Mouse (Mus musculus) heart, postnatal 4 days (tissue): ENCODE results near the gene Atad3a. TPM values are rescaled to one million over a fixed set of nuclear protein-coding genes. Genes with fewer than 3 reads are reported as not detected.

Experiments used
- DNase-seq: peaks from one replicate; pipeline ENCODE4 v3.0.0; 2021
- total RNA-seq, 2 experiments: library from RNA; stranded (reverse); gene quantifications; 2 replicates each; pipeline ENCODE4 v1.2.3; 2021

Atad3a gene
- total RNA-seq, 2 experiments from 2014 or later, result 82.7 to 89.7 TPM

GRCm38 (mm10) chr4:155739152-155739551 is 21.7 kb downstream of the Atad3a start:
- peak; percentile 15 for DNase-seq

- no peak for DNase-seq
Measured at GRCm38 (mm10) chr4:155738262-155738661, 22.6 kb downstream of the Atad3a start.

GRCm38 (mm10) chr4:155736421-155736820 is 24.5 kb downstream of the Atad3a start:
- DNase-seq, result no peak

GRCm38 (mm10) chr4:155735788-155736187 is 25.1 kb downstream of the Atad3a start:
- no peak for DNase-seq

GRCm38 (mm10) chr4:155734951-155735702 is 25.8 kb downstream of the Atad3a start:
- DNase-seq, result peak; percentile 46

GRCm38 (mm10) chr4:155734350-155734941 is 26.4 kb downstream of the Atad3a start, which contains the start of gene Tmem240:
TSS of gene Tmem240 (plus strand) at chr4:155734800.
- DNase-seq, result peak; percentile 88

- DNase-seq, result no peak
Measured at GRCm38 (mm10) chr4:155733267-155733666, 27.6 kb downstream of the Atad3a start.

GRCm38 (mm10) chr4:155727993-155728392 is 32.9 kb downstream of the Atad3a start:
- DNase-seq, result no peak

- peak; percentile 31 for DNase-seq
Measured at GRCm38 (mm10) chr4:155721668-155722083, 39.2 kb downstream of the Atad3a start.

GRCm38 (mm10) chr4:155710521-155711252 is 50.2 kb downstream of the Atad3a start:
- no peak for DNase-seq

- DNase-seq, result no peak
Measured at GRCm38 (mm10) chr4:155708988-155709387, 51.9 kb downstream of the Atad3a start.

- DNase-seq, result no peak
Measured at GRCm38 (mm10) chr4:155708582-155708981, 52.3 kb downstream of the Atad3a start.

- DNase-seq, result no peak
Measured at GRCm38 (mm10) chr4:155705592-155705929, 55.3 kb downstream of the Atad3a start.

GRCm38 (mm10) chr4:155704721-155705591 is 55.9 kb downstream of the Atad3a start, which contains the start of gene Ssu72:
TSS of gene Ssu72 (plus strand) at chr4:155704800.
- peak; percentile 94 for DNase-seq

- no peak for DNase-seq
Measured at GRCm38 (mm10) chr4:155703425-155703929, 57.4 kb downstream of the Atad3a start.

- DNase-seq, result no peak
Measured at GRCm38 (mm10) chr4:155700425-155700824, 60.5 kb downstream of the Atad3a start.

GRCm38 (mm10) chr4:155696261-155697255 is 64.3 kb downstream of the Atad3a start:
- no peak for DNase-seq

- DNase-seq, result no peak
Measured at GRCm38 (mm10) chr4:155695531-155696062, 65.3 kb downstream of the Atad3a start.

GRCm38 (mm10) chr4:155694482-155695401 is 66.2 kb downstream of the Atad3a start:
- DNase-seq, result peak; percentile 58
